Mouse (Mus musculus): Measurements from ENCODE around the gene Manba. TPM values are rescaled to one million over a fixed set of nuclear protein-coding genes. Genes with fewer than 3 reads are reported as not detected.

Manba gene
- polyA plus RNA-seq, 2 experiments = 4.2 to 6.5 TPM

GRCm38 (mm10) chr3:135552874-135553273 is 67.5 kb downstream of the Manba start:
- Histone ChIP-seq H3K4me1 (ENCODE audit: control insufficient read depth, insufficient read depth, low read length) (no peaks in the 10 kb centered on the region), H3K36me3 (ENCODE audit: control insufficient read depth, insufficient read depth, low read length) (no peaks in the 10 kb centered on the region), H3K4me3 (replicated peaks; ENCODE audit: low read length) (no peak overlapping the region), H3K27ac (replicated peaks; ENCODE audit: low read depth, low read length) (no peak overlapping the region), H3K4me2 (replicated peaks; ENCODE audit: low read depth, low read length, severe bottlenecking) (no peak overlapping the region), H3K9ac (ENCODE audit: low read depth, low read length, severe bottlenecking) (no peak overlapping the region), H3K27me3 (ENCODE audit: control insufficient read depth, insufficient read depth, low read length) (no peaks in the 10 kb centered on the region), H3K9me3 (ENCODE audit: control insufficient read depth, low read length) (no peaks in the 10 kb centered on the region)
- no peak for ATAC-seq (ENCODE audit: low FRiP score, low read depth)
- DNase-seq (ENCODE audit: low spot score) = no peak
- TF ChIP-seq POLR2A (IDR thresholded peaks at IDR 0.05; ENCODE audit: borderline replicate concordance, extremely low read depth, insufficient read depth, insufficient read length) = no peak
- WGBS = 75% methylated on average over 5 of the region's 5 CpGs

GRCm38 (mm10) chr3:135555192-135555591 is 69.8 kb downstream of the Manba start:
- H3K4me3 ChIP-seq (replicated peaks; ENCODE audit: low read length) = no peak overlapping the region
- ATAC-seq (ENCODE audit: low FRiP score, low read depth) = no peak
- H3K4me1 ChIP-seq (ENCODE audit: control insufficient read depth, insufficient read depth, low read length) = no peaks in the 10 kb centered on the region
- H3K9ac ChIP-seq (ENCODE audit: low read depth, low read length, severe bottlenecking) = no peak overlapping the region
- TF ChIP-seq POLR2A (IDR thresholded peaks at IDR 0.05; ENCODE audit: borderline replicate concordance, extremely low read depth, insufficient read depth, insufficient read length) = no peak
- no peaks in the 10 kb centered on the region for H3K27me3 ChIP-seq (ENCODE audit: control insufficient read depth, insufficient read depth, low read length)
- H3K36me3 ChIP-seq (ENCODE audit: control insufficient read depth, insufficient read depth, low read length) = no peaks in the 10 kb centered on the region
- H3K4me2 ChIP-seq (replicated peaks; ENCODE audit: low read depth, low read length, severe bottlenecking) = no peak overlapping the region
- H3K9me3 ChIP-seq (ENCODE audit: control insufficient read depth, low read length) = no peaks in the 10 kb centered on the region
- no peak overlapping the region for H3K27ac ChIP-seq (replicated peaks; ENCODE audit: low read depth, low read length)
- no peak for DNase-seq (ENCODE audit: low spot score)
- WGBS = 84% methylated on average over 6 of the region's 6 CpGs

- Histone ChIP-seq H3K27ac (replicated peaks; ENCODE audit: low read depth, low read length) (no peak overlapping the region), H3K4me2 (replicated peaks; ENCODE audit: low read depth, low read length, severe bottlenecking) (no peak overlapping the region), H3K9ac (ENCODE audit: low read depth, low read length, severe bottlenecking) (no peak overlapping the region), H3K36me3 (ENCODE audit: control insufficient read depth, insufficient read depth, low read length) (no peaks in the 10 kb centered on the region), H3K27me3 (ENCODE audit: control insufficient read depth, insufficient read depth, low read length) (no peaks in the 10 kb centered on the region), H3K4me3 (replicated peaks; ENCODE audit: low read length) (no peak overlapping the region), H3K4me1 (ENCODE audit: control insufficient read depth, insufficient read depth, low read length) (no peaks in the 10 kb centered on the region), H3K9me3 (ENCODE audit: control insufficient read depth, low read length) (no peaks in the 10 kb centered on the region)
- 74% methylated on average over 7 of the region's 7 CpGs for WGBS
- DNase-seq (ENCODE audit: low spot score) (no peak), ATAC-seq (ENCODE audit: low FRiP score, low read depth) (no peak)
- no peak for TF ChIP-seq POLR2A (IDR thresholded peaks at IDR 0.05; ENCODE audit: borderline replicate concordance, extremely low read depth, insufficient read depth, insufficient read length)
These were observed 70.7 kb downstream of the Manba start for GRCm38 (mm10) chr3:135556052-135556587.

GRCm38 (mm10) chr3:135556851-135557662 is 71.6 kb downstream of the Manba start:
- Histone ChIP-seq H3K9me3 (ENCODE audit: control insufficient read depth, low read length) (no peaks in the 10 kb centered on the region), H3K27me3 (ENCODE audit: control insufficient read depth, insufficient read depth, low read length) (no peaks in the 10 kb centered on the region), H3K4me1 (ENCODE audit: control insufficient read depth, insufficient read depth, low read length) (no peaks in the 10 kb centered on the region), H3K36me3 (ENCODE audit: control insufficient read depth, insufficient read depth, low read length) (no peaks in the 10 kb centered on the region), H3K4me2 (replicated peaks; ENCODE audit: low read depth, low read length, severe bottlenecking) (no peak overlapping the region), H3K9ac (ENCODE audit: low read depth, low read length, severe bottlenecking) (no peak overlapping the region), H3K4me3 (replicated peaks; ENCODE audit: low read length) (no peak overlapping the region), H3K27ac (replicated peaks; ENCODE audit: low read depth, low read length) (no peak overlapping the region)
- no peak for ATAC-seq (ENCODE audit: low FRiP score, low read depth)
- no peak for TF ChIP-seq POLR2A (IDR thresholded peaks at IDR 0.05; ENCODE audit: borderline replicate concordance, extremely low read depth, insufficient read depth, insufficient read length)
- DNase-seq (ENCODE audit: low spot score) = no peak
- 89% methylated on average over 12 of the region's 12 CpGs for WGBS

- DNase-seq (ENCODE audit: low spot score) = no peak
- no peak overlapping the region for H3K27ac ChIP-seq (replicated peaks; ENCODE audit: low read depth, low read length)
- no peak overlapping the region for H3K9ac ChIP-seq (ENCODE audit: low read depth, low read length, severe bottlenecking)
- no peaks in the 10 kb centered on the region for H3K27me3 ChIP-seq (ENCODE audit: control insufficient read depth, insufficient read depth, low read length)
- no peaks in the 10 kb centered on the region for H3K36me3 ChIP-seq (ENCODE audit: control insufficient read depth, insufficient read depth, low read length)
- WGBS = 84% methylated on average over 7 of the region's 7 CpGs
- H3K9me3 ChIP-seq (ENCODE audit: control insufficient read depth, low read length) = no peaks in the 10 kb centered on the region
- no peak for ATAC-seq (ENCODE audit: low FRiP score, low read depth)
- TF ChIP-seq POLR2A (IDR thresholded peaks at IDR 0.05; ENCODE audit: borderline replicate concordance, extremely low read depth, insufficient read depth, insufficient read length) = no peak
- no peak overlapping the region for H3K4me3 ChIP-seq (replicated peaks; ENCODE audit: low read length)
- H3K4me2 ChIP-seq (replicated peaks; ENCODE audit: low read depth, low read length, severe bottlenecking) = no peak overlapping the region
- no peaks in the 10 kb centered on the region for H3K4me1 ChIP-seq (ENCODE audit: control insufficient read depth, insufficient read depth, low read length)
These were observed 76.6 kb downstream of the Manba start for GRCm38 (mm10) chr3:135562036-135562435.
